9 mouse cellular contexts compared by ENCODE assay signal in the genomic region with DNA sequence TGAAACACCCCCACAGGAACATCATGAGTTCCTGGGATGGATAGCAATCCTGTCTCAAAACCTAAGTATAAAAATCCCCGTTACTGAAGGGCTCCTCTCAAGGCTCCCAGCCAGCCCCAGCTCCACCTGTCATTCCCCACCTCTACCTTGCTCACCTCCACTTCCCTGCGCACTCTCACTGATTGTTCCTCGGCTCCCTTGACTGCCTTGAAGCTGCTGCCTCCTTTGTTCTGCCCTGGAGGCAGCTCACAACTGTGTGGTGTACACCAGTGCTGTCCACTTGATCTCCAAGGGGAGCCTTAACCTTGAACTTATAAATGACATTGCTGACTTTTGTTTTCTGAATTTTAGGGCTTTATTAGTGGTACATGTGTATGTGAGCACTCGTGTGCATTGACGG. TPM values are rescaled to one million over a fixed set of nuclear protein-coding genes. Genes with fewer than 3 reads are reported as not detected.
DNase-seq lines count a peak whose midpoint lies in the region; ATAC-seq and TF ChIP-seq lines count a peak whose summit lies in the region.
"Had no signal": no experiment of that assay in that cellular context is flagged by ENCODE, and none has a peak within 500 bp of the region (broad histone marks: within the 10 kb centered on the region; RNA-seq: fewer than 3 reads in every experiment).

No protein-coding gene starts in this region.

- no peak for ATAC-seq in stomach, embryonic 14.5 days (ENCODE audit: insufficient number of reproducible peaks, insufficient read depth, low FRiP score, low read depth)
- no peak for ATAC-seq in stomach, postnatal 0 days (ENCODE audit: low FRiP score, low TSS enrichment)
- no peak for ATAC-seq in hindbrain, embryonic 16.5 days
- no peak for ATAC-seq in neural tube, embryonic 15.5 days (ENCODE audit: low FRiP score)
- ATAC-seq in frontal cortex, adult (ENCODE audit: low TSS enrichment) = no peak
- ATAC-seq: inflammation-experienced regulatory T-cells, adult 6 months had no signal

- H3K27me3 ChIP-seq in heart, embryonic 10.5 days (ENCODE audit: insufficient read depth, poor library complexity, severe bottlenecking) = no peaks in the 10 kb centered on the region
- no peaks in the 10 kb centered on the region for H3K27me3 ChIP-seq in stomach, embryonic 14.5 days (ENCODE audit: control insufficient read depth, insufficient read depth, low read length)
- H3K27me3 ChIP-seq in stomach, postnatal 0 days (ENCODE audit: control insufficient read depth, insufficient read depth, low read length) = no peaks in the 10 kb centered on the region
- H3K27me3 ChIP-seq in hindbrain, embryonic 16.5 days (replicated peaks; ENCODE audit: control insufficient read depth, insufficient read depth, low read length) = no peaks in the 10 kb centered on the region
- no peaks in the 10 kb centered on the region for H3K27me3 ChIP-seq in neural tube, embryonic 15.5 days (replicated peaks)

- WGBS in heart, embryonic 10.5 days = 79% methylated on average over 5 of the region's 5 CpGs
- 65% methylated on average over 5 of the region's 5 CpGs for WGBS in stomach, embryonic 14.5 days
- 62% methylated on average over 5 of the region's 5 CpGs for WGBS in stomach, postnatal 0 days
- WGBS in hindbrain, embryonic 16.5 days = 64% methylated on average over 5 of the region's 5 CpGs
- 76% methylated on average over 5 of the region's 5 CpGs for whole genome bisulfite sequencing in neural tube, embryonic 15.5 days

- TF ChIP-seq EP300 in stomach, postnatal 0 days (optimal IDR thresholded peaks at IDR 0.05) = no peak

- H3K9me3 ChIP-seq in heart, embryonic 10.5 days = no peaks in the 10 kb centered on the region
- no peaks in the 10 kb centered on the region for H3K9me3 ChIP-seq in stomach, embryonic 14.5 days (ENCODE audit: control insufficient read depth, low read depth, low read length)
- no peaks in the 10 kb centered on the region for H3K9me3 ChIP-seq in stomach, postnatal 0 days (ENCODE audit: control insufficient read depth, low read length)
- no peaks in the 10 kb centered on the region for H3K9me3 ChIP-seq in hindbrain, embryonic 16.5 days (ENCODE audit: control insufficient read depth, low read length)
- no peaks in the 10 kb centered on the region for H3K9me3 ChIP-seq in neural tube, embryonic 15.5 days (replicated peaks)

- no peak for DNase-seq in heart, embryonic 10.5 days (ENCODE audit: low spot score)
- no peak for DNase-seq in heart, adult 8-10 months (ENCODE audit: low spot score)
- no peak for DNase-seq in stomach, postnatal 0 days (ENCODE audit: low spot score)
- no peak for DNase-seq in MN1 (ENCODE audit: low spot score)

- H3K4me2 ChIP-seq in stomach, embryonic 14.5 days (replicated peaks; ENCODE audit: low read depth, low read length) = peak overlapping the region; percentile 83
- H3K4me2 ChIP-seq in stomach, postnatal 0 days (replicated peaks; ENCODE audit: low read depth) = no peak overlapping the region
- peak overlapping the region; percentile 97 for H3K4me2 ChIP-seq in hindbrain, embryonic 16.5 days (ENCODE audit: low read length)
- peak overlapping the region; percentile 85 for H3K4me2 ChIP-seq in neural tube, embryonic 15.5 days

- TF ChIP-seq CTCF in stomach, postnatal 0 days (IDR thresholded peaks at IDR 0.05; ENCODE audit: low read depth) = no peak

- H3K9ac ChIP-seq in stomach, embryonic 14.5 days (replicated peaks; ENCODE audit: low read depth, low read length) = no peak overlapping the region
- no peak overlapping the region for H3K9ac ChIP-seq in stomach, postnatal 0 days (ENCODE audit: low read length)
- peak overlapping the region; percentile 10; the same call in 1 of the 2 replicates for H3K9ac ChIP-seq in hindbrain, embryonic 16.5 days (ENCODE audit: low read depth, low read length)
- peak overlapping the region; percentile 66 for H3K9ac ChIP-seq in neural tube, embryonic 15.5 days (replicated peaks)

- peaks cover 29% of the 10 kb centered on the region for H3K4me1 ChIP-seq in heart, embryonic 10.5 days
- H3K4me1 ChIP-seq in stomach, embryonic 14.5 days (ENCODE audit: control insufficient read depth, insufficient read depth, low read length) = peaks cover 7% of the 10 kb centered on the region
- H3K4me1 ChIP-seq in stomach, postnatal 0 days (replicated peaks; ENCODE audit: control insufficient read depth, insufficient read depth) = no peaks in the 10 kb centered on the region; the same call in 1 of the 2 replicates
- H3K4me1 ChIP-seq in hindbrain, embryonic 16.5 days (ENCODE audit: control insufficient read depth, insufficient read depth, low read depth, low read length) = peaks cover 13% of the 10 kb centered on the region
- peaks cover 29% of the 10 kb centered on the region for H3K4me1 ChIP-seq in neural tube, embryonic 15.5 days

- H3K36me3 ChIP-seq in heart, embryonic 10.5 days = peaks cover 42% of the 10 kb centered on the region
- H3K36me3 ChIP-seq in stomach, embryonic 14.5 days (ENCODE audit: control insufficient read depth, insufficient read depth, low read length) = peaks cover 27% of the 10 kb centered on the region
- H3K36me3 ChIP-seq in stomach, postnatal 0 days (ENCODE audit: control insufficient read depth, insufficient read depth, low read length) = peaks cover 10% of the 10 kb centered on the region; the same call in 1 of the 2 replicates
- peaks cover 21% of the 10 kb centered on the region for H3K36me3 ChIP-seq in hindbrain, embryonic 16.5 days (ENCODE audit: control insufficient read depth, insufficient read depth, low read length)
- H3K36me3 ChIP-seq in neural tube, embryonic 15.5 days = peaks cover 30% of the 10 kb centered on the region

- peak overlapping the region; percentile 90; the same call in 1 of the 2 replicates for H3K4me3 ChIP-seq in heart, embryonic 10.5 days
- no peak overlapping the region for H3K4me3 ChIP-seq in stomach, embryonic 14.5 days (ENCODE audit: low read depth, low read length)
- no peak overlapping the region for H3K4me3 ChIP-seq in stomach, postnatal 0 days (ENCODE audit: low read depth, low read length)
- peak overlapping the region; percentile 82; the same call in 1 of the 2 replicates for H3K4me3 ChIP-seq in hindbrain, embryonic 16.5 days (ENCODE audit: low read length)
- H3K4me3 ChIP-seq in neural tube, embryonic 15.5 days (replicated peaks) = peak overlapping the region; percentile 77

- H3K27ac ChIP-seq in heart, embryonic 10.5 days = 0 out of 2 replicates have a peak overlapping the region, but pooled peaks have one; percentile 32
- H3K27ac ChIP-seq in stomach, embryonic 14.5 days (ENCODE audit: low read length) = no peak overlapping the region
- no peak overlapping the region for H3K27ac ChIP-seq in stomach, postnatal 0 days (replicated peaks)
- no peak overlapping the region for H3K27ac ChIP-seq in hindbrain, embryonic 16.5 days (ENCODE audit: low read depth, low read length)
- no peak overlapping the region for H3K27ac ChIP-seq in neural tube, embryonic 15.5 days (replicated peaks)

RNA-seq across cellular contexts. Expression of a gene that starts 1.7 kb away (rescaled TPM):
- polyA plus RNA-seq in heart, embryonic 10.5 days (2016; fragmentation: Nextera tagmentation; extraction: Ambion mirVana) = 479 and 560 TPM in 2 replicates
- total RNA-seq in heart, adult 8-10 months (2022) = 100 to 1,000 TPM; 561 to 765 (median 683) TPM
- 325 and 345 TPM in 2 replicates for polyA plus RNA-seq in stomach, embryonic 14.5 days (2014; fragmentation: Nextera tagmentation; extraction: Ambion mirVana)
- polyA plus RNA-seq in stomach, postnatal 0 days (2015; fragmentation: Nextera tagmentation; extraction: Ambion mirVana) = 327 and 344 TPM in 2 replicates
- polyA plus RNA-seq in hindbrain, embryonic 16.5 days (2015; fragmentation: Nextera tagmentation; extraction: Ambion mirVana) = 339 and 367 TPM in 2 replicates
- polyA plus RNA-seq in neural tube, embryonic 15.5 days (2015; fragmentation: Nextera tagmentation; extraction: Ambion mirVana) = 344 and 362 TPM in 2 replicates

RNA-seq across cellular contexts. Expression of a gene that starts 32.5 kb away (rescaled TPM):
- polyA plus RNA-seq in heart, embryonic 10.5 days (2016; fragmentation: Nextera tagmentation; extraction: Ambion mirVana) = not detected in 2 replicates
- total RNA-seq in heart, adult 8-10 months (2022) = not detected
- not detected in 2 replicates for polyA plus RNA-seq in stomach, embryonic 14.5 days (2014; fragmentation: Nextera tagmentation; extraction: Ambion mirVana)
- 0.04 TPM in 1 of 2 replicates, not detected in the other for polyA plus RNA-seq in stomach, postnatal 0 days (2015; fragmentation: Nextera tagmentation; extraction: Ambion mirVana)
- 0.06 TPM in 1 of 2 replicates, not detected in the other for polyA plus RNA-seq in hindbrain, embryonic 16.5 days (2015; fragmentation: Nextera tagmentation; extraction: Ambion mirVana)
- polyA plus RNA-seq in neural tube, embryonic 15.5 days (2015; fragmentation: Nextera tagmentation; extraction: Ambion mirVana) = not detected in 2 replicates
- polyA plus RNA-seq: inflammation-experienced regulatory T-cells, adult 6 months had no signal

RNA-seq across cellular contexts. Expression of a gene that starts 39.6 kb away (rescaled TPM):
- polyA plus RNA-seq in heart, embryonic 10.5 days (2016; fragmentation: Nextera tagmentation; extraction: Ambion mirVana) = 568 and 608 TPM in 2 replicates
- total RNA-seq in heart, adult 8-10 months (2022) = 100 to 1,000 TPM; 539 to 688 (median 589) TPM
- 629 and 635 TPM in 2 replicates for polyA plus RNA-seq in stomach, embryonic 14.5 days (2014; fragmentation: Nextera tagmentation; extraction: Ambion mirVana)
- 413 and 424 TPM in 2 replicates for polyA plus RNA-seq in stomach, postnatal 0 days (2015; fragmentation: Nextera tagmentation; extraction: Ambion mirVana)
- 1,512 and 1,598 TPM in 2 replicates for polyA plus RNA-seq in hindbrain, embryonic 16.5 days (2015; fragmentation: Nextera tagmentation; extraction: Ambion mirVana)
- 1,464 and 1,650 TPM in 2 replicates for polyA plus RNA-seq in neural tube, embryonic 15.5 days (2015; fragmentation: Nextera tagmentation; extraction: Ambion mirVana)

RNA-seq across cellular contexts. Expression of a gene that starts 39.9 kb away (rescaled TPM):
- polyA plus RNA-seq in heart, embryonic 10.5 days (2016; fragmentation: Nextera tagmentation; extraction: Ambion mirVana) = 51.9 and 71.5 TPM in 2 replicates
- 10 to 100 TPM; 11.0 to 14.2 (median 12.6) TPM for total RNA-seq in heart, adult 8-10 months (2022)
- polyA plus RNA-seq in stomach, embryonic 14.5 days (2014; fragmentation: Nextera tagmentation; extraction: Ambion mirVana) = 59.5 and 59.6 TPM in 2 replicates
- 36.9 and 39.9 TPM in 2 replicates for polyA plus RNA-seq in stomach, postnatal 0 days (2015; fragmentation: Nextera tagmentation; extraction: Ambion mirVana)
- polyA plus RNA-seq in hindbrain, embryonic 16.5 days (2015; fragmentation: Nextera tagmentation; extraction: Ambion mirVana) = 60.8 and 61.8 TPM in 2 replicates
- 57.9 and 63.1 TPM in 2 replicates for polyA plus RNA-seq in neural tube, embryonic 15.5 days (2015; fragmentation: Nextera tagmentation; extraction: Ambion mirVana)

Comparison
In these comparisons a context has a peak if more than half of its experiments do, and no peak if none do; other contexts are left out.
1. H3K4me3 ChIP-seq: peak in heart, embryonic 10.5 days (single experiment), hindbrain, embryonic 16.5 days (single experiment) and neural tube, embryonic 15.5 days (single experiment); none in stomach, embryonic 14.5 days (single experiment) and stomach, postnatal 0 days (single experiment).
2. H3K9ac ChIP-seq: peak in hindbrain, embryonic 16.5 days (single experiment) and neural tube, embryonic 15.5 days (single experiment); none in stomach, embryonic 14.5 days (single experiment) and stomach, postnatal 0 days (single experiment).